9 mouse cellular contexts compared by ENCODE assay signal in the genomic region with DNA sequence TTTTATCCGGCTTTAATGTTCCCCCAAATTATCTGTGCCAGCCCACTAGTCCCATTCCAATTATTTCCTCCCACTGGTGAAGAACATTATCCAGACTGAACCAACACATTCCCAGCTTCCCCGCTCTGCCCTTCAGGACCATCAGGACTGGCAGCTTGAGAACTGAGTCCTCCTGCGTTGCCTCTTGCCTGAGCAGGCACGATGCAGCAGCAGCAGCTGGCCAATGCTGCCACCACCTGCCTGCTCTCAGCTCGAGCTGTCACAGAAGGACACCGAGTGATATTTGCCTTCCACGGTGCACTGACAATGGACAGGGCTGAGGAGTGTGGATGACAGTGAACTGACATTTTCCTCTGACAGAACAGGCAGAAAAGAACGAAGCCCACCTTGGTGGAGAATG.
DNase-seq lines count a peak whose midpoint lies in the region; ATAC-seq and TF ChIP-seq lines count a peak whose summit lies in the region.
"Had no signal": no experiment of that assay in that cellular context is flagged by ENCODE, and none has a peak within 500 bp of the region (broad histone marks: within the 10 kb centered on the region; RNA-seq: fewer than 3 reads in every experiment).

No protein-coding gene starts in this region.

- 46% methylated on average over 8 of the region's 8 CpGs for WGBS in kidney, embryonic 16.5 days
- 35% methylated on average over 8 of the region's 8 CpGs for WGBS in hindbrain, embryonic 14.5 days
- WGBS in midbrain, postnatal 0 days = 27% methylated on average over 8 of the region's 8 CpGs

- H3K27ac ChIP-seq in kidney, embryonic 16.5 days (ENCODE audit: low read length) = no peak overlapping the region
- H3K27ac ChIP-seq in hindbrain, embryonic 14.5 days = no peak overlapping the region
- H3K27ac ChIP-seq in midbrain, postnatal 0 days (ENCODE audit: low read depth, low read length) = no peak overlapping the region
- H3K27ac ChIP-seq: embryonic facial prominence, embryonic 12.5 days had no signal

- peak; percentile 86 for TF ChIP-seq CTCF in midbrain, postnatal 0 days (IDR thresholded peaks at IDR 0.05)

- H3K4me1 ChIP-seq in kidney, embryonic 16.5 days (ENCODE audit: insufficient read depth, low read length) = peaks cover 22% of the 10 kb centered on the region
- peaks cover 21% of the 10 kb centered on the region for H3K4me1 ChIP-seq in hindbrain, embryonic 14.5 days (replicated peaks; ENCODE audit: control insufficient read depth, insufficient read depth, low read length)
- H3K4me1 ChIP-seq in midbrain, postnatal 0 days (ENCODE audit: insufficient read depth, low read length) = no peaks in the 10 kb centered on the region; the same call in 1 of the 2 replicates

- DNase-seq in kidney, adult 11 months = no peak
- DNase-seq in cerebellum, adult 9-10 months = peak; percentile 60
- DNase-seq in hindbrain, embryonic 14.5 days (ENCODE audit: low spot score) = peak; percentile 54
- DNase-seq in midbrain, postnatal 0 days (ENCODE audit: low spot score) = peak; percentile 88
- no peak for DNase-seq in adrenal gland, postnatal 4 days (ENCODE audit: low spot score in 2 of 2)
- no peak for DNase-seq in gastrocnemius, postnatal 10 days
- DNase-seq in lung, postnatal 14 days = no peak

- no peaks in the 10 kb centered on the region for H3K27me3 ChIP-seq in kidney, embryonic 16.5 days (ENCODE audit: insufficient read depth, low read length)
- no peaks in the 10 kb centered on the region for H3K27me3 ChIP-seq in hindbrain, embryonic 14.5 days (ENCODE audit: control insufficient read depth, insufficient read depth, low read length)
- H3K27me3 ChIP-seq in midbrain, postnatal 0 days (ENCODE audit: insufficient read depth, low read length) = no peaks in the 10 kb centered on the region
- H3K27me3 ChIP-seq: embryonic facial prominence, embryonic 12.5 days had no signal

- no peaks in the 10 kb centered on the region for H3K9me3 ChIP-seq in kidney, embryonic 16.5 days (ENCODE audit: low read length)
- H3K9me3 ChIP-seq in hindbrain, embryonic 14.5 days (ENCODE audit: control insufficient read depth, low read length) = no peaks in the 10 kb centered on the region
- no peaks in the 10 kb centered on the region for H3K9me3 ChIP-seq in midbrain, postnatal 0 days (ENCODE audit: low read length)
- H3K9me3 ChIP-seq: embryonic facial prominence, embryonic 12.5 days had no signal

- ATAC-seq in kidney, embryonic 16.5 days (ENCODE audit: low FRiP score, low TSS enrichment) = peak; percentile 44; the same call in 1 of the 2 replicates
- peak; percentile 86 for ATAC-seq in hindbrain, embryonic 14.5 days (ENCODE audit: low FRiP score)
- peak; percentile 67 for ATAC-seq in midbrain, postnatal 0 days (ENCODE audit: low FRiP score)

- no peak overlapping the region for H3K9ac ChIP-seq in kidney, embryonic 16.5 days (replicated peaks; ENCODE audit: low read length)
- no peak overlapping the region for H3K9ac ChIP-seq in hindbrain, embryonic 14.5 days
- no peak overlapping the region for H3K9ac ChIP-seq in midbrain, postnatal 0 days (replicated peaks; ENCODE audit: low read length, poor library complexity, severe bottlenecking)
- H3K9ac ChIP-seq: embryonic facial prominence, embryonic 12.5 days had no signal

- no peak overlapping the region for H3K4me3 ChIP-seq in kidney, embryonic 16.5 days (ENCODE audit: low read length)
- H3K4me3 ChIP-seq in hindbrain, embryonic 14.5 days (replicated peaks; ENCODE audit: low read length) = no peak overlapping the region
- H3K4me3 ChIP-seq in midbrain, postnatal 0 days (ENCODE audit: low read depth, low read length) = no peak overlapping the region
- H3K4me3 ChIP-seq: embryonic facial prominence, embryonic 12.5 days had no signal

- no peak overlapping the region for H3K4me2 ChIP-seq in kidney, embryonic 16.5 days (replicated peaks; ENCODE audit: low read depth, low read length)
- H3K4me2 ChIP-seq in hindbrain, embryonic 14.5 days (replicated peaks) = no peak overlapping the region
- H3K4me2 ChIP-seq in midbrain, postnatal 0 days (ENCODE audit: low read depth, low read length, poor library complexity, severe bottlenecking) = no peak overlapping the region
- H3K4me2 ChIP-seq: embryonic facial prominence, embryonic 12.5 days had no signal

- no peaks in the 10 kb centered on the region for H3K36me3 ChIP-seq in kidney, embryonic 16.5 days (ENCODE audit: insufficient read depth, low read length)
- no peaks in the 10 kb centered on the region for H3K36me3 ChIP-seq in hindbrain, embryonic 14.5 days (replicated peaks; ENCODE audit: control insufficient read depth, insufficient read depth)
- 0 out of 2 replicates have a peak, but pooled peaks cover 2% of the 10 kb centered on the region for H3K36me3 ChIP-seq in midbrain, postnatal 0 days (ENCODE audit: insufficient read depth, low read length)
- H3K36me3 ChIP-seq: embryonic facial prominence, embryonic 12.5 days had no signal

Comparison
In these comparisons a context has a peak if more than half of its experiments do, and no peak if none do; other contexts are left out.
1. DNase-seq: peak in cerebellum, adult 9-10 months (single experiment), hindbrain, embryonic 14.5 days (single experiment) and midbrain, postnatal 0 days (single experiment); none in kidney, adult 11 months (single experiment), adrenal gland, postnatal 4 days (0 of 2), gastrocnemius, postnatal 10 days (single experiment) and lung, postnatal 14 days (single experiment).
2. Peak in every context shown above with its lines, with median percentiles within 50 percentile points of each other: ATAC-seq.